Mouse (Mus musculus) cortical plate, adult 2 months (tissue): ENCODE results near the gene Pla2g2f. TPM values are rescaled to one million over a fixed set of nuclear protein-coding genes. Genes with fewer than 3 reads are reported as not detected.
A peak's percentile ranks its signal among the peaks of the same experiment; 100 is the strongest.

Experiments
- H3K27ac ChIP-seq: fragments of 200-500 bp; 2 replicates; pipeline ENCODE4 v1.5.1; 2012; ENCODE audit warnings: low read length, control low read depth, inconsistent platforms; ENCODE audit not compliant: insufficient read depth
- H3K4me1 ChIP-seq: fragments of 200-500 bp; 2 replicates; pipeline ENCODE4 v1.6.1; 2011; ENCODE audit warnings: low read length; ENCODE audit not compliant: control insufficient read depth, insufficient read depth
- H3K4me3 ChIP-seq: fragments of 200-500 bp; 2 replicates; pipeline ENCODE4 v1.5.1; 2011; ENCODE audit warnings: mild to moderate bottlenecking, low read length, control low read depth; ENCODE audit not compliant: insufficient read depth
- CTCF ChIP-seq: fragments of 200-500 bp; IDR thresholded peaks from 2 replicates; pipeline ENCODE4 v1.5.1; 2011; ENCODE audit warnings: mild to moderate bottlenecking, control low read depth, low read length; ENCODE audit not compliant: insufficient read depth; ENCODE audit errors: extremely low read depth
- POLR2A ChIP-seq: fragments of 200-500 bp; IDR thresholded peaks from 2 replicates; pipeline ENCODE4 v1.6.1; 2011; ENCODE audit warnings: mild to moderate bottlenecking, low read length, control low read depth; ENCODE audit not compliant: insufficient read depth; ENCODE audit errors: extremely low read depth
- polyA plus RNA-seq: library from polyadenylated mRNA; depleted of rRNA; stranded (reverse); fragments of >200 nt; gene quantifications from 2 replicates; pipeline ENCODE4 v1.2.3, GENCODE M21; 2012

Gene Pla2g2f
- polyA plus RNA-seq, 1 experiment: 0.06 TPM

GRCm38 (mm10) chr4:138745884-138746283 is 11.5 kb downstream of the Pla2g2f start:
- Histone ChIP-seq H3K27ac (no peak overlapping the region), H3K4me3 (no peak overlapping the region), H3K4me1 (peaks cover 3% of the 10 kb centered on the region)
- TF ChIP-seq CTCF (no peak), POLR2A (no peak)

GRCm38 (mm10) chr4:138739136-138739851 is 18.1 kb downstream of the Pla2g2f start:
- H3K27ac ChIP-seq: 0 out of 2 replicates have a peak overlapping the region, but pooled peaks have one; percentile 24
- H3K4me1 ChIP-seq: peaks cover 2% of the 10 kb centered on the region; the same call in 1 of the 2 replicates
- TF ChIP-seq CTCF (no peak), POLR2A (no peak)
- no peak overlapping the region for H3K4me3 ChIP-seq

- TF ChIP-seq POLR2A (no peak), CTCF (no peak)
- H3K27ac ChIP-seq: no peak within 1 kb of the TSS
- no peak within 1 kb of the TSS for H3K4me3 ChIP-seq
- peaks cover 2% of the 10 kb centered on the region; the same call in 1 of the 2 replicates for H3K4me1 ChIP-seq
Observed at GRCm38 (mm10) chr4:138737031-138737430, 20.4 kb downstream of the Pla2g2f start, which contains the start of gene Ubxn10. Gene Ubxn10 (minus strand): TSS chr4:138737167.

- peaks cover 2% of the 10 kb centered on the region; the same call in 1 of the 2 replicates for H3K4me1 ChIP-seq
- TF ChIP-seq POLR2A: no peak
- no peak for TF ChIP-seq CTCF
- no peak overlapping the region for H3K27ac ChIP-seq
- no peak overlapping the region for H3K4me3 ChIP-seq
Observed at GRCm38 (mm10) chr4:138734863-138735262, 22.6 kb downstream of the Pla2g2f start.

- H3K4me1 ChIP-seq: peaks cover 2% of the 10 kb centered on the region; the same call in 1 of the 2 replicates
- H3K27ac ChIP-seq: no peak overlapping the region
- TF ChIP-seq CTCF: no peak
- no peak for TF ChIP-seq POLR2A
- no peak overlapping the region for H3K4me3 ChIP-seq
Observed at GRCm38 (mm10) chr4:138734105-138734504, 23.3 kb downstream of the Pla2g2f start.

- no peak overlapping the region for H3K4me3 ChIP-seq
- H3K4me1 ChIP-seq: peaks cover 14% of the 10 kb centered on the region
- TF ChIP-seq POLR2A: no peak
- no peak for TF ChIP-seq CTCF
- H3K27ac ChIP-seq: no peak overlapping the region
Observed at GRCm38 (mm10) chr4:138729018-138729703, 28.3 kb downstream of the Pla2g2f start.

- peaks cover 20% of the 10 kb centered on the region for H3K4me1 ChIP-seq
- peak overlapping the region; percentile 81 for H3K27ac ChIP-seq
- no peak overlapping the region for H3K4me3 ChIP-seq
- no peak for TF ChIP-seq CTCF
- no peak for TF ChIP-seq POLR2A
Observed at GRCm38 (mm10) chr4:138725751-138726150, 31.7 kb downstream of the Pla2g2f start.

- H3K27ac ChIP-seq: peak overlapping the region; percentile 81
- peaks cover 20% of the 10 kb centered on the region for H3K4me1 ChIP-seq
- TF ChIP-seq CTCF (no peak), POLR2A (no peak)
- no peak overlapping the region for H3K4me3 ChIP-seq
Observed at GRCm38 (mm10) chr4:138725127-138725461, 32.3 kb downstream of the Pla2g2f start.

GRCm38 (mm10) chr4:138724354-138725126 is 32.9 kb downstream of the Pla2g2f start, which contains the start of gene Pla2g2c:
Gene Pla2g2c (plus strand): TSS chr4:138724792.
- H3K27ac ChIP-seq: peak within 1 kb of the TSS; percentile 81

More at GRCm38 (mm10) chr4:138724354-138725126, 32.9 kb downstream of the Pla2g2f start, which contains the start of gene Pla2g2c:
- H3K4me3 ChIP-seq: no peak within 1 kb of the TSS
- TF ChIP-seq CTCF: no peak
- no peak for TF ChIP-seq POLR2A
- peaks cover 20% of the 10 kb centered on the region for H3K4me1 ChIP-seq
